Mouse (Mus musculus): ENCODE measurements around the gene Gfod1. TPM values are rescaled to one million over a fixed set of nuclear protein-coding genes. Genes with fewer than 3 reads are reported as not detected.

The Gfod1 gene
- total and polyA plus RNA-seq, 2 experiments from 2014 or later, result 3.0 to 16.6 TPM

DNA sequence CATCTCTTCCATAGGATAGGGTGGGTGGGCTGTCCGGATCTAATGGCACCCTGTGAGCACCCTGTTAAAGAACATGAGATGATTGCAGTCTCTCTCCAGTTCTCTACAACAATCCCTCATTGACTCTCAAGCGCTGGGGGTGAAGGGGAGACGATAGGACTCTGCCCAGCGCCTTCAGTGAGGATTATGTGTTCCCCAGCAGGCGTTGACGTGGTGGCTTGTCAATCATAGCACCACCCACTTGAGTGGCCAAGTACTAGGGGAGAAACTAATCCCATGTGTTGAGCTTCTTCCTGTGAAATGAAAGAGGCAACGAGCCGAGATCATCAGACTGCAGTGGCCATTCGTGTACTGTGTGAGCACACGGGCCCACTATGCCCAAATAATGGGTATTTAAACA is 77.9 kb downstream of the Gfod1 start:
- WGBS, result 64% methylated on average over 10 of the region's 10 CpGs
- no peak for TF ChIP-seq CTCF (IDR thresholded peaks at IDR 0.05; ENCODE audit: low read depth)
- Histone ChIP-seq H3K9ac (no peak overlapping the region), H3K4me2 (ENCODE audit: low read depth) (no peak overlapping the region), H3K27me3 (ENCODE audit: insufficient read depth, low read length) (no peaks in the 10 kb centered on the region), H3K36me3 (ENCODE audit: insufficient read depth) (no peaks in the 10 kb centered on the region), H3K9me3 (ENCODE audit: low read length) (no peaks in the 10 kb centered on the region), H3K4me3 (ENCODE audit: low read depth, low read length) (no peak overlapping the region), H3K27ac (ENCODE audit: low read depth, low read length) (no peak overlapping the region), H3K4me1 (ENCODE audit: insufficient read depth) (peaks cover 11% of the 10 kb centered on the region)
- no peak for ATAC-seq
- DNase-seq, result no peak

DNA sequence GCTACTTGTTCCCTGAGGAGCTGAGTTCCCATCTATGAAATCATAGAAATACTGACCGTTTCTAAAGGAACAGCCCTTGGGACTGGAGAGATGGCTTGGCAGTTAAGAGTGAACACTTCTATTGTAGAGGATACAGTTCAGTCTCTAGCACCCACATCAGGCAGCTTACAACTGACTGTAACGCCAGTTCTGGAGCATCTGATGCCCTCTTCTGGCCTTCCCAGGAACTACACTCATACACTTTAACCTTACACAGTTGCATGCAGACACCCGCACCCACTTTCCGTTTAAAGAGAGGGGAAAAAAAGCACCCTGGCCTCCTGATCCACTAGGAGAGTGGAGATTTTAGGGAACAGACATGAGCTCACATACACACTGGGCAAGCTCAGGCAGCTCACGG is 78.8 kb downstream of the Gfod1 start:
- no peak for DNase-seq
- ATAC-seq, result no peak
- no peaks in the 10 kb centered on the region for H3K36me3 ChIP-seq (ENCODE audit: insufficient read depth)
- H3K4me2 ChIP-seq (ENCODE audit: low read depth), result no peak overlapping the region
- H3K9me3 ChIP-seq (ENCODE audit: low read length), result no peaks in the 10 kb centered on the region
- H3K27ac ChIP-seq (ENCODE audit: low read depth, low read length), result no peak overlapping the region
- peak; percentile 26; the same call in 1 of the 2 replicates for TF ChIP-seq CTCF (IDR thresholded peaks at IDR 0.05; ENCODE audit: low read depth)
- H3K9ac ChIP-seq, result no peak overlapping the region
- 78% methylated on average over 5 of the region's 5 CpGs for WGBS
- H3K4me3 ChIP-seq (ENCODE audit: low read depth, low read length), result no peak overlapping the region
- H3K4me1 ChIP-seq (ENCODE audit: insufficient read depth), result peaks cover 6% of the 10 kb centered on the region
- no peaks in the 10 kb centered on the region for H3K27me3 ChIP-seq (ENCODE audit: insufficient read depth, low read length)

DNA sequence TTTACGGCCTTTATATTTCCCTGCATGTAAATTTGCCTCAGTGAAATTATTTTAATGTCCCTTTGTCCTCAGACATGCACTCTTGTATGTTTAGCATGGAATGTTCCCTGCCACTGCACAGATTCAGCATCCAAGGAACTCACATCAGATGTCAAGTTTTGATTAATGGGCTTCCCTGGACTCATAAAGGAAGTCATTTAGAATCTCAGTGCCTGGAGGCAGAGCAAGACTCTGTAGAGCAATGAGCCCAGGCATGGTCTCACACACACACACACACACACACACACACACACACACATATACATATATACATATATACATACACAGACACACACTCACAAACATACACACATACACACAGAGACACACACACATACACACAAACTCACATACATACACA is 81.9 kb downstream of the Gfod1 start:
- Histone ChIP-seq H3K4me3 (ENCODE audit: low read depth, low read length) (no peak overlapping the region), H3K4me1 (ENCODE audit: insufficient read depth) (no peaks in the 10 kb centered on the region), H3K36me3 (ENCODE audit: insufficient read depth) (no peaks in the 10 kb centered on the region), H3K9ac (no peak overlapping the region), H3K27ac (ENCODE audit: low read depth, low read length) (no peak overlapping the region), H3K27me3 (ENCODE audit: insufficient read depth, low read length) (no peaks in the 10 kb centered on the region), H3K9me3 (ENCODE audit: low read length) (no peaks in the 10 kb centered on the region), H3K4me2 (ENCODE audit: low read depth) (no peak overlapping the region)
- TF ChIP-seq CTCF (IDR thresholded peaks at IDR 0.05; ENCODE audit: low read depth), result no peak
- no peak for ATAC-seq
- DNase-seq, result no peak
- WGBS, result 88% methylated on average over 1 of the region's 1 CpGs

DNA sequence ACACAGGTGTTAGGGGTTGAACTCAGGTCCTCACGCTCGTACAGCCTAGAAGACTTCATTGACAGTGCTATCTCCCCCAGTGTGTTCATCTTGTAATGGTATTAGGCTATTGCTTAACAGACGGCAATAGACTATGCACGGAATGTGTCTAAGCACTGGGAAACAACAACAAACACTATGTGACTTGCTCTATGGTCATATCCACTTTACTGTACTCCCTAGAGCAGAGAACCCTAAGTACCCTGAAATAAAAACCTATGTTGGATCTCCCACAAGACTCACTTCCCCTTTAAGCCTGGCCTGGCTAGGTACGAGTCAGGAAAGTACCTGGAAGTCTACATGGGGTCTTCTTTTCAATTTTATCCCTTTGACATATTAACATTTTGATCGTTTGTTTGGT is 82.7 kb downstream of the Gfod1 start:
- Histone ChIP-seq H3K27ac (ENCODE audit: low read depth, low read length) (no peak overlapping the region), H3K4me2 (ENCODE audit: low read depth) (no peak overlapping the region), H3K9ac (no peak overlapping the region), H3K4me1 (ENCODE audit: insufficient read depth) (no peaks in the 10 kb centered on the region), H3K27me3 (ENCODE audit: insufficient read depth, low read length) (no peaks in the 10 kb centered on the region), H3K9me3 (ENCODE audit: low read length) (no peaks in the 10 kb centered on the region), H3K36me3 (ENCODE audit: insufficient read depth) (no peaks in the 10 kb centered on the region), H3K4me3 (ENCODE audit: low read depth, low read length) (no peak overlapping the region)
- ATAC-seq (no peak), DNase-seq (no peak)
- no peak for TF ChIP-seq CTCF (IDR thresholded peaks at IDR 0.05; ENCODE audit: low read depth)
- 90% methylated on average over 6 of the region's 6 CpGs for WGBS

DNA sequence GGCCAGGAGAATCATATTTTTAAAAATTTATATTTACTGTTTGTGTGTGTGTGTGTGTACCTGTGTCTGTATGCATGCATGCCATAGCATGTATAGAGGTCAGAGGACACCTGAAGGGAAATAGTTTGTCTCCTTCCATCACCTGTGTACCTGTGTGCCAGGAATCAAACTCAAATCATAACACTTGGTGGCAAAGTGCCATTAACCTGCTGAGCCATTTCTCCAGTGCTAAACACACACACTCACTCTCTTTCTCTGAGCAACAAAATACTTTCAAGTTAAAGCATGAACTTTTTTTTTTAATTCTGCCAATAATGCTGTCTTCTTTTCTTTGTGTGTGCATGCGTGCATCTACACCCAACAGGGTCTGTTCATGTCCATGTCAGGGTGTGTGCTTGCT is 83.3 kb downstream of the Gfod1 start:
- Histone ChIP-seq H3K36me3 (ENCODE audit: insufficient read depth) (no peaks in the 10 kb centered on the region), H3K27me3 (ENCODE audit: insufficient read depth, low read length) (no peaks in the 10 kb centered on the region), H3K9me3 (ENCODE audit: low read length) (no peaks in the 10 kb centered on the region), H3K4me1 (ENCODE audit: insufficient read depth) (no peaks in the 10 kb centered on the region), H3K27ac (ENCODE audit: low read depth, low read length) (no peak overlapping the region), H3K4me2 (ENCODE audit: low read depth) (no peak overlapping the region), H3K9ac (no peak overlapping the region), H3K4me3 (ENCODE audit: low read depth, low read length) (no peak overlapping the region)
- 74% methylated on average over 1 of the region's 1 CpGs for WGBS
- no peak for ATAC-seq
- DNase-seq, result no peak
- TF ChIP-seq CTCF (IDR thresholded peaks at IDR 0.05; ENCODE audit: low read depth), result no peak

DNA sequence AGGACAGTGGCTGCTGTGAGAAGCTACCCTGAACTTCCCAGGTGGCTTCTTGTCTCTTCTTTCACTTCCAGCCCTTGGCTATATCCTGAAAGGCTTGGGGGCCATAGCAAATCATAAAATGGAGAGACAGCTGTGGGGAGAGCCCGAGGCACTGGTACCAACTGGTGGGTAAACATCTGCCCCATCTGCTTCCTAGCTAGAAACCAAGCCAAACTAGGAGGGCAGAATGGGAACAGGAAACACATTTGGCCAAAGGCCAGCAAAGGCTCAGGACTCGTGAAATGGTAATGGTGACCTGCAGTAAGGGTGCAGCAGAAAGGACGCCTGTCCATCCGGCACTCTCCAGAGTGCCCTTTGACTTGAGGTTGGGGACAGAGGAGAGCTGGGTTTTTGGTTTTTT is 85.2 kb downstream of the Gfod1 start:
- H3K9me3 ChIP-seq (ENCODE audit: low read length), result no peaks in the 10 kb centered on the region
- no peaks in the 10 kb centered on the region for H3K27me3 ChIP-seq (ENCODE audit: insufficient read depth, low read length)
- H3K4me2 ChIP-seq (ENCODE audit: low read depth), result no peak overlapping the region
- H3K4me3 ChIP-seq (ENCODE audit: low read depth, low read length), result no peak overlapping the region
- H3K9ac ChIP-seq, result no peak overlapping the region
- 59% methylated on average over 4 of the region's 4 CpGs for WGBS
- H3K27ac ChIP-seq (ENCODE audit: low read depth, low read length), result no peak overlapping the region
- no peak for ATAC-seq
- H3K36me3 ChIP-seq (ENCODE audit: insufficient read depth), result no peaks in the 10 kb centered on the region
- H3K4me1 ChIP-seq (ENCODE audit: insufficient read depth), result no peaks in the 10 kb centered on the region
- no peak for TF ChIP-seq CTCF (IDR thresholded peaks at IDR 0.05; ENCODE audit: low read depth)
- no peak for DNase-seq

DNA sequence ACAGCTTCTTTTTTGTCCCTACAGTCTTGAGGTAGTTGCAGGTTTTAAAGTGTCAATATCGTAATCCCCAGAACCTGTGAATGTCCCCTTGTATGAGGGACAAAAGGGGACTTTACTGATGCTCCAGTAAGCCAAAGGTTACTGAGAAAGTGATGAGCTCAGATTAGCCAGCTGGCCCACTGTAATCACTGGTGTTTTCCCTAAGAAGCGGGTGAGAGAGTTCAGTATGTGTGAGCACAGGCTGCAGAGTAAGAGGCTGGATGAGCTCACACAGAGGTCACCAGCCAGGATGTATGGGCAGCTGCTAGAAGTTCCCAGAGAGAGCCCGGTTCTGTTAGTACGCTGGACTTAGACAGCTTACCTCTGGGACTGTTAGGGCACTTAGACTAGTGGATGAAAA is 85.7 kb downstream of the Gfod1 start:
- Histone ChIP-seq H3K36me3 (ENCODE audit: insufficient read depth) (no peaks in the 10 kb centered on the region), H3K9me3 (ENCODE audit: low read length) (no peaks in the 10 kb centered on the region), H3K4me3 (ENCODE audit: low read depth, low read length) (no peak overlapping the region), H3K27me3 (ENCODE audit: insufficient read depth, low read length) (no peaks in the 10 kb centered on the region), H3K4me1 (ENCODE audit: insufficient read depth) (no peaks in the 10 kb centered on the region), H3K4me2 (ENCODE audit: low read depth) (no peak overlapping the region), H3K27ac (ENCODE audit: low read depth, low read length) (no peak overlapping the region), H3K9ac (no peak overlapping the region)
- DNase-seq (no peak), ATAC-seq (no peak)
- 57% methylated on average over 4 of the region's 4 CpGs for WGBS
- TF ChIP-seq CTCF (IDR thresholded peaks at IDR 0.05; ENCODE audit: low read depth), result no peak

DNA sequence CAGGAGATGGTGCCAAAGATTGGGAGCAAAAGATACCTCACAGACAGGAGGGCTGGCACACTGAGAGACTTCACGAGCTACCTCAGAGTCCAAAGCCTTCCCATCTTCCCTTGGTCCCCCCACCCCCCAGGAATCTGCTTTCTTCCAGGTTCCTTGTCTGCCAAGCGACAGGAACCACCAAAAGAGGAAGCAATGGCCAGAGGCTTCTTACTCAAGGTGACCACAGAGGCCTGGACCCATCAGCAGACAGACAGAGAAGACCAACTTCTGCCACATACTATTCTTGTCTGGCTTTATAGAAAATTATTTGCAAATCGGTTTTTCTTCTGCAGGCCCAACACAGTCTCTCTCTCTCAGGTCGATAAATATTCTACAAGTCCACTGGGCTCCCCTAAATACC is 86.3 kb downstream of the Gfod1 start:
- H3K27ac ChIP-seq (ENCODE audit: low read depth, low read length), result no peak overlapping the region
- no peaks in the 10 kb centered on the region for H3K27me3 ChIP-seq (ENCODE audit: insufficient read depth, low read length)
- no peak for TF ChIP-seq CTCF (IDR thresholded peaks at IDR 0.05; ENCODE audit: low read depth)
- DNase-seq, result no peak
- no peaks in the 10 kb centered on the region for H3K36me3 ChIP-seq (ENCODE audit: insufficient read depth)
- no peak overlapping the region for H3K4me2 ChIP-seq (ENCODE audit: low read depth)
- no peak overlapping the region for H3K9ac ChIP-seq
- no peak for ATAC-seq
- 81% methylated on average over 4 of the region's 4 CpGs for WGBS
- H3K4me3 ChIP-seq (ENCODE audit: low read depth, low read length), result no peak overlapping the region
- no peaks in the 10 kb centered on the region for H3K4me1 ChIP-seq (ENCODE audit: insufficient read depth)
- no peaks in the 10 kb centered on the region for H3K9me3 ChIP-seq (ENCODE audit: low read length)
